Mouse (Mus musculus) cerebellum, postnatal 36 days (tissue): Measurements from ENCODE around the gene Pgk2.
"Not testable (repeated sequence)": the region's sequence is repeated elsewhere in the genome, so short reads cannot be mapped to it uniquely, and the experiment has no call there.

Experiments used
- DNase-seq, 2 experiments: peaks; one replicate each; pipeline ENCODE4 v3.0.0; 2021 to 2022; ENCODE audit warnings: mixed read lengths in 2 of 2

Gene Pgk2

DNA sequence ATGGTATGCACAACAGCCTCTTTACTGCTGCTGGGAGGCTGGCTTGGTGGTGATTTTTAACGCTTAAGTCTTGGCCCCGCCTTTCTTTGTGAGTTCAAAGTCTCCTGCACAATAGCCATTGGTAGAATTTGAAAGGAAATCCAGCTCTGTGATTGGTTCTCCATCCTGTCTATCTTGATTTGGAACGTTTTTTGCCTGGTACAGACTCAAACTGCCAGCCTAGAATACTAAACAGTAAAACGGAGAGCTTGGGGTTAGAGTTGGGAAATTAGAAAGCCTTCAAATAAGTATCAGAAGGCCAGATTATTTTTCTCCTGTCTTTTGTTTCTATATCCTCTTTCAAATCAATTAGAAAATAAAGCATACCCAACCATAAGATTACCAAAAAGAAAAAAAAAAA lies at the start of gene Pgk2:
Gene Pgk2, minus strand, starts transcription at position 101 of the 400 bp plus-strand sequence.
- DNase-seq: no peak

GRCm38 (mm10) chr17:40252487-40252886 lies 44.0 kb upstream of the Pgk2 start:
- DNase-seq: no peak

GRCm38 (mm10) chr17:40242135-40242534 lies 33.7 kb upstream of the Pgk2 start, which contains the start of gene Crisp3:
Gene Crisp3 (minus strand): TSS chr17:40242288.
- no peak for DNase-seq

DNA sequence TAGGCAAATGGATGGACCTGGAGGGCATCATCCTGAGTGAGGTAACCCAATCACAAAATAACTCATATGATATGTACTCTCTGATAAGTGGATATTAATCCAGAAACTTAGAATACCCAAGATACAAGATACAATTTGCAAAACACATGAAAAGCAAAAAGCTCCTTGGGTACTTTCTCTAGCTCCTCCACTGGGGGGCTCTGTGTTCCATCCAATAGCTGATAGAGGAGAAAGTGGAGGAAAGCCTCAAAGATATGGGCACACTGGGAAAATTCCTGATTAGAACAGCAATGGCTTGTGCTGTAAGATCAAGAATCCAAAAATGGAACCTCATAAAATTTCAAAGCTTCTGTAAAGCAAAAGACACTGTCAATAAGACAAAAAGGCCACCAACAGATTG lies 6.6 kb downstream of the Pgk2 start:
- DNase-seq: not testable (repeated sequence)

DNA sequence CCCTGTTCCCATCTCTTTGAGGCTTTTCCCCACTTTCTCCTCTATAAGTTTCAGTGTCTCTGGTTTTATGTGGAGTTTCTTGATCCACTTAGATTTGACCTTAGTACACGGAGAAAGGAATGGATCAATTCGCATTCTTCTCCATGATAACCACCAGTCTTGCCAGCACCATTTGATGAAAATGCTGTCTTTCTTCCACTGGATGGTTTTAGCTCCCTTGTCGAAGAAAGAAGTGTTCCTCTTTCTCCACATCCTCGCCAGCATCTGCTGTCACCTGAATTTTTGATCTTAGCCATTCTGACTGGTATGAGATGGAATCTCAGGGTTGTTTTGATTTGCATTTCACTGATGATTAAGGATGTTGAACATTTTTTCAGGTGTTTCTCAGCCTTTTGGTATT lies 18.2 kb downstream of the Pgk2 start:
- DNase-seq: not testable (repeated sequence)

GRCm38 (mm10) chr17:40157729-40158359 lies 50.6 kb downstream of the Pgk2 start:
- DNase-seq: not testable (repeated sequence)
